Mouse (Mus musculus) right cerebral cortex, adult 18-20 months (tissue): ENCODE results near the gene Cx3cr1.
A peak's percentile ranks its signal among the peaks of the same experiment; 100 is the strongest.

Experiments
- DNase-seq: peaks from one replicate; pipeline ENCODE4 v3.0.0; 2022; ENCODE audit warnings: mixed read lengths

Gene Cx3cr1

GRCm38 (mm10) chr9:119933675-119934074 lies 136.0 kb downstream of the Cx3cr1 start:
- no peak for DNase-seq

- no peak for DNase-seq
Measured at GRCm38 (mm10) chr9:119932358-119932757, 137.3 kb downstream of the Cx3cr1 start.

- DNase-seq: no peak
Measured at GRCm38 (mm10) chr9:119926497-119926896, 143.2 kb downstream of the Cx3cr1 start.

GRCm38 (mm10) chr9:119925729-119926128 lies 143.9 kb downstream of the Cx3cr1 start:
- DNase-seq: no peak

- no peak for DNase-seq
Measured at GRCm38 (mm10) chr9:119925120-119925657, 144.5 kb downstream of the Cx3cr1 start.

GRCm38 (mm10) chr9:119923462-119923861 lies 146.2 kb downstream of the Cx3cr1 start:
- no peak for DNase-seq

GRCm38 (mm10) chr9:119919858-119920257 lies 149.8 kb downstream of the Cx3cr1 start:
- no peak for DNase-seq

- DNase-seq: no peak
Measured at GRCm38 (mm10) chr9:119913087-119913838, 156.4 kb downstream of the Cx3cr1 start.

GRCm38 (mm10) chr9:119909931-119910330 lies 159.7 kb downstream of the Cx3cr1 start:
- DNase-seq: peak; percentile 52

GRCm38 (mm10) chr9:119908708-119909107 lies 161.0 kb downstream of the Cx3cr1 start:
- no peak for DNase-seq

GRCm38 (mm10) chr9:119902410-119903151 lies 167.1 kb downstream of the Cx3cr1 start:
- DNase-seq: peak; percentile 51

GRCm38 (mm10) chr9:119899446-119899845 lies 170.2 kb downstream of the Cx3cr1 start:
- no peak for DNase-seq

GRCm38 (mm10) chr9:119895040-119895721 lies 174.5 kb downstream of the Cx3cr1 start:
- DNase-seq: peak; percentile 23

GRCm38 (mm10) chr9:119894339-119895009 lies 175.2 kb downstream of the Cx3cr1 start, which contains the start of gene Wdr48:
Wdr48 (plus strand) TSS chr9:119894878.
- DNase-seq: peak; percentile 97

GRCm38 (mm10) chr9:119893881-119894280 lies 175.8 kb downstream of the Cx3cr1 start:
- no peak for DNase-seq

GRCm38 (mm10) chr9:119890692-119891091 lies 179.0 kb downstream of the Cx3cr1 start:
- peak; percentile 35 for DNase-seq

- no peak for DNase-seq
Measured at GRCm38 (mm10) chr9:119889446-119889845, 180.2 kb downstream of the Cx3cr1 start.

GRCm38 (mm10) chr9:119888843-119889246 lies 180.8 kb downstream of the Cx3cr1 start:
- no peak for DNase-seq

- DNase-seq: no peak
Measured at GRCm38 (mm10) chr9:119887144-119887901, 182.4 kb downstream of the Cx3cr1 start.

- DNase-seq: no peak
Measured at GRCm38 (mm10) chr9:119854170-119854569, 215.5 kb downstream of the Cx3cr1 start.

- DNase-seq: no peak
Measured at GRCm38 (mm10) chr9:119853071-119853846, 216.4 kb downstream of the Cx3cr1 start.
